Mouse (Mus musculus) megakaryocyte, adult 5-6 weeks (primary cell): ENCODE measurements at regions not wholly inside any gene's neighbourhood (a gene's known extent, or its start where the extent isn't known, plus 50 kb on each side); places are given as distances from the start of the nearest gene placed in this dataset.
"Not testable (repeated sequence)": the region's sequence is repeated elsewhere in the genome, so short reads cannot be mapped to it uniquely, and the experiment has no call there.

Source experiments
- ATAC-seq: 2 replicates; pipeline ENCODE4 v1.8.0; 2016; ENCODE audit warnings: mild to moderate bottlenecking, inconsistent platforms; ENCODE audit not compliant: poor library complexity, severe bottlenecking

DNA sequence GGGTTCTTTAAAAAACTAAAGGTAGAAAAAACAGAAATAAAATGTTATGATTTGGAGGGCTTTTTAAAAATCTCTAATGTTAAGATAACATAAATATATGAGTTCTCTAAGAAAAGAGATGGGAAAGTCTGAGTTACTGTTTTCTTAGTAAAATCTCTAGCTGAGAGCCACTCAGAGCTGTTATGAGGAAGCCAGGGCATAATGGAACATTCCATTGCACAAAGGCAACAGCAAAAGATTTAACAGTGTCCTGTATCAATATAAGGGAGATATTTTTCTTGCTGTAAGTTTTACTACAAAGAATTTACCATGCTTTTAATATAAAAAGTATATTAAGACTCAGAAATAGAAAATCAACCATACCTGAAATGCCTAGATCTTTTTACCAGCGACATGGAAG, 82.9 kb upstream of the Rfc3 start:
- peak; percentile 38; the same call in 1 of the 2 replicates for ATAC-seq

DNA sequence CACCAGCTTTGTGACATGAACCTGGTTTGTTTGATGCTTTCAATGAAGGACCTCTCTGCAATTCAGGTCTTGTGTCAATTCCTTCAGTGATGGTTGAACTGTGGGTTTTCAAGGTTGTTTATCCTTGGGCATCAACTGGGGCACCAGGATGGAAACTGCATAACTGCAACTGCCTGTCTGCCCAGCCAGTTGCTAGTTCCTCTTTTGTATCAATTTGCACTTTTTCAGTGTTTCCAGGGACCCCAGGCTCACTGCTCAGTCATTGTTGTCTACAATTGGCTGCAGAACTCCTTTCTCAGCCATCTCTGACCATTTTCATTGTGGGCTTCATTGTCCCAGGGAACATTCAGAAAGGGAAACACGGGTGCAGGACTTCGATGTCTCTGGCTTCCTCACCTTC, 74.6 kb upstream of the Rfc3 start:
- peak; percentile 54 for ATAC-seq

GRCm38 (mm10) chr5:151724403-151724802, 73.4 kb upstream of the Rfc3 start:
- ATAC-seq = not testable (repeated sequence)

GRCm38 (mm10) chr5:151722458-151722857, 71.4 kb upstream of the Rfc3 start:
- ATAC-seq = no peak

DNA sequence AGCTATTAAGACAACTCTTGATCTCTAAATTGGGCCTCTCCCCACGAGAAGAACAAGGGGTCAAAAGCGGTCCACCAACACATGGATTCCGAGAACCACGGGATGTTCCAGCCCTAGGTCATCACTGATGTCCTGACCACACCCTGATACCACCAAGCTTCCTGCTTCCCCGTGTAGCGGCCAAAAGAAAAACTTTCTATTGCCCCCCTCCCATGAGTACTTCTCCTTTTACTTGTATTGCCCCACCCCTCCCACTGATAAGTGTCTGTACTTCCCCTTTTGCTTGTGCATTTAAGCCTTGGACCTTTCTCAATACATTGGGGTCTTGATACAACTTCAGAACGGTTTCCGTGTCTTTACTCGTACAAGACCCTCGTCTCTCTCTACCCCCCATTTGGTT, 68.7 kb upstream of the Rfc3 start:
- ATAC-seq = not testable (repeated sequence)

GRCm38 (mm10) chr5:151717923-151718322, 66.9 kb upstream of the Rfc3 start:
- no peak for ATAC-seq

DNA sequence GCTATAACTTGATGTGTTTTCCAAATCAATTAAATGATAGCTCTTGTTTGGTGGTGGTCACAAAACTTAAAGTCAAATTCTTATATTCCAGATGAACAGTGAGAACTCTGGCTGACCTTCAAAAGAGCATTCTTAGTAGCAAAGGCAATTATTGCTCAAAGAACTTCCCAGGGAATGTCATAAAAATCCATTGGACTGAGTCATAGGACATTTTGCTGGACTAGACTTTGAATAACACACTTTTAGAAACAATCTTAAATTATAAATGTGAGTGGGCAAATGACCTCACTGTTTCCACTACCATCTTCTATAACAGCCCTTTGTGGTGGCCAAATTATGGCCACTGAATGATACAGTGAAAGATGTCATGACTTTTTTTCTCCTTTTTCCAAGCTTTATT, 54.2 kb upstream of the Rfc3 start:
- ATAC-seq = no peak

DNA sequence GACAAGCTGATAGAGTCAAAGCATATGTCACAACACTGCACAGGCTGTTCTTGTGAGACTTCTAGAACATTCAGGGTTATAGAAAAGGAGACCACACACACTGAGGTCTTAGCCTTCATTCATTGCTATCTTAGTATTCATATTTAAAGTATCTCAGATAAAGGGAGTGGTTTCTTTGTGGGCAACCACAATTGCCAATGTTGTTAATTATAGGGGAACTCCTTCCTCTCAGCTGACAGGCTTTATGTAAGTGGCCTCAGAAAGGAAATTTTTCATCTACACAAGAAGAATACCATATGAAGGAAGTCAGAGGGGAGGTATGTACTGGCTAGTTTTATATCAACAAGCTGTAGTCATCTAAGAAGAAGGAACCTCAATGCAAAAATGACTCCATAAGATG, 53.0 kb upstream of the Rfc3 start:
- no peak for ATAC-seq
